Mouse (Mus musculus) adrenal gland, postnatal 10 days (tissue): ENCODE results near the gene Tpm3. TPM values are rescaled to one million over a fixed set of nuclear protein-coding genes. Genes with fewer than 3 reads are reported as not detected.

ENCODE experiments used
- DNase-seq: peaks from one replicate; pipeline ENCODE4 v3.0.0; 2021; ENCODE audit warnings: mixed read lengths
- long read RNA-seq, 2 experiments: library from polyadenylated mRNA; stranded (forward); transcript quantifications; one replicate each; pipeline ENCODE4 v2.0.0; 2021
- total RNA-seq, 2 experiments: library from RNA; stranded (reverse); gene quantifications; 2 replicates each; pipeline ENCODE4 v1.2.3; 2021

The Tpm3 gene
- total RNA-seq = 100 to 1,000 TPM; 165 to 251 TPM
- long read RNA-seq, experiment 1, transcript Tpm3-201 (8 exons, 2,230 nt) = major isoform, 173 of 237 reads
- long read RNA-seq, experiment 1, transcript Tpm3-205 (10 exons, 1,139 nt) = minor isoform, 19 of 237 reads
- long read RNA-seq, experiment 1, partial matches to known transcripts = 15 of 237 reads
- long read RNA-seq, experiment 1, other reads (novel, unspliced or antisense) = 29 of 237 reads
- long read RNA-seq, experiment 2, transcript Tpm3-201 (8 exons, 2,230 nt) = major isoform, 138 of 164 reads
- long read RNA-seq, experiment 2, partial matches to known transcripts = 3 of 164 reads
- long read RNA-seq, experiment 2, other reads (novel, unspliced or antisense) = 21 of 164 reads

- no peak for DNase-seq
Measured at GRCm38 (mm10) chr3:90072294-90072693, at the start of gene Tpm3. Tpm3 (plus strand) TSS chr3:90072649.

- DNase-seq = no peak
Measured at GRCm38 (mm10) chr3:90034653-90035052, 37.8 kb upstream of the Tpm3 start.

- DNase-seq = no peak
Measured at GRCm38 (mm10) chr3:90036263-90036662, 36.2 kb upstream of the Tpm3 start.

- no peak for DNase-seq
Measured at GRCm38 (mm10) chr3:90049691-90050090, 22.8 kb upstream of the Tpm3 start.

GRCm38 (mm10) chr3:90051441-90052350, 20.8 kb upstream of the Tpm3 start, which contains the start of gene 4933434E20Rik:
4933434E20Rik (plus strand) TSS chr3:90051636.
- peak; percentile 80 for DNase-seq

- DNase-seq = peak; percentile 95
Measured at GRCm38 (mm10) chr3:90052351-90053241, 19.9 kb upstream of the Tpm3 start, which contains the start of gene Ubap2l. Ubap2l (minus strand) TSS chr3:90052628.

GRCm38 (mm10) chr3:90061549-90061948, 10.9 kb upstream of the Tpm3 start:
- no peak for DNase-seq

- no peak for DNase-seq
Measured at GRCm38 (mm10) chr3:90062539-90062938, 9.9 kb upstream of the Tpm3 start.

GRCm38 (mm10) chr3:90064383-90064782, 8.1 kb upstream of the Tpm3 start:
- DNase-seq = no peak

- peak; percentile 67 for DNase-seq
Measured at GRCm38 (mm10) chr3:90065553-90065952, 6.9 kb upstream of the Tpm3 start.

GRCm38 (mm10) chr3:90067851-90068250, 4.6 kb upstream of the Tpm3 start:
- DNase-seq = no peak

- DNase-seq = no peak
Measured at GRCm38 (mm10) chr3:90069688-90070087, 2.8 kb upstream of the Tpm3 start.

- DNase-seq = peak; percentile 88
Measured at GRCm38 (mm10) chr3:90076921-90077716, 4.7 kb downstream of the Tpm3 start.

- DNase-seq = no peak
Measured at GRCm38 (mm10) chr3:90078224-90078623, 5.8 kb downstream of the Tpm3 start.

- peak; percentile 96 for DNase-seq
Measured at GRCm38 (mm10) chr3:90079133-90079762, 6.8 kb downstream of the Tpm3 start.

- peak; percentile 79 for DNase-seq
Measured at GRCm38 (mm10) chr3:90079763-90080497, 7.5 kb downstream of the Tpm3 start.

GRCm38 (mm10) chr3:90080498-90080863, 8.0 kb downstream of the Tpm3 start:
- no peak for DNase-seq

- no peak for DNase-seq
Measured at GRCm38 (mm10) chr3:90081365-90082240, 9.2 kb downstream of the Tpm3 start.

GRCm38 (mm10) chr3:90083034-90083433, 10.6 kb downstream of the Tpm3 start:
- peak; percentile 53 for DNase-seq
